Mouse (Mus musculus): ENCODE results near the gene Usp47. TPM values are rescaled to one million over a fixed set of nuclear protein-coding genes. Genes with fewer than 3 reads are reported as not detected.

Usp47 gene
- 10 to 100 TPM; 82.4 to 97.0 (median 88.2) TPM for total RNA-seq (2022)

- peak; percentile 66 for DNase-seq (ENCODE audit: low spot score)
These were observed at the start of gene Usp47 for GRCm38 (mm10) chr7:112023150-112023600. Gene Usp47 (plus strand): TSS chr7:112023504.

- no peak for DNase-seq (ENCODE audit: low spot score)
These were observed 46.9 kb upstream of the Usp47 start for GRCm38 (mm10) chr7:111976401-111976800.

GRCm38 (mm10) chr7:111977871-111978270, 45.4 kb upstream of the Usp47 start:
- DNase-seq (ENCODE audit: low spot score): no peak

GRCm38 (mm10) chr7:111982296-111982695, 41.0 kb upstream of the Usp47 start:
- no peak for DNase-seq (ENCODE audit: low spot score)

GRCm38 (mm10) chr7:111984530-111984929, 38.8 kb upstream of the Usp47 start:
- no peak for DNase-seq (ENCODE audit: low spot score)

- DNase-seq (ENCODE audit: low spot score): no peak
These were observed 38.0 kb upstream of the Usp47 start for GRCm38 (mm10) chr7:111985266-111985665.

GRCm38 (mm10) chr7:111986906-111987305, 36.4 kb upstream of the Usp47 start:
- DNase-seq (ENCODE audit: low spot score): no peak

GRCm38 (mm10) chr7:111997441-111997840, 25.9 kb upstream of the Usp47 start:
- no peak for DNase-seq (ENCODE audit: low spot score)

GRCm38 (mm10) chr7:111998446-111999004, 24.8 kb upstream of the Usp47 start:
- no peak for DNase-seq (ENCODE audit: low spot score)

GRCm38 (mm10) chr7:111999376-111999775, 23.9 kb upstream of the Usp47 start:
- no peak for DNase-seq (ENCODE audit: low spot score)

- DNase-seq (ENCODE audit: low spot score): no peak
These were observed 23.1 kb upstream of the Usp47 start for GRCm38 (mm10) chr7:112000166-112000565.

- DNase-seq (ENCODE audit: low spot score): no peak
These were observed 12.8 kb upstream of the Usp47 start for GRCm38 (mm10) chr7:112010511-112010910.

GRCm38 (mm10) chr7:112010976-112011375, 12.3 kb upstream of the Usp47 start:
- no peak for DNase-seq (ENCODE audit: low spot score)

GRCm38 (mm10) chr7:112012102-112012501, 11.2 kb upstream of the Usp47 start:
- DNase-seq (ENCODE audit: low spot score): peak; percentile 40

- DNase-seq (ENCODE audit: low spot score): no peak
These were observed 10.6 kb upstream of the Usp47 start for GRCm38 (mm10) chr7:112012621-112013177.

- DNase-seq (ENCODE audit: low spot score): no peak
These were observed 9.2 kb upstream of the Usp47 start for GRCm38 (mm10) chr7:112014148-112014547.

GRCm38 (mm10) chr7:112022506-112023149, 676 bp upstream of the Usp47 start:
- DNase-seq (ENCODE audit: low spot score): no peak

- DNase-seq (ENCODE audit: low spot score): peak; percentile 61
These were observed 519 bp downstream of the Usp47 start for GRCm38 (mm10) chr7:112023601-112024445.

GRCm38 (mm10) chr7:112024446-112024730, 1.1 kb downstream of the Usp47 start:
- no peak for DNase-seq (ENCODE audit: low spot score)

- DNase-seq (ENCODE audit: low spot score): no peak
These were observed 1.6 kb downstream of the Usp47 start for GRCm38 (mm10) chr7:112024856-112025255.

GRCm38 (mm10) chr7:112030594-112030993, 7.3 kb downstream of the Usp47 start:
- no peak for DNase-seq (ENCODE audit: low spot score)

- DNase-seq (ENCODE audit: low spot score): peak; percentile 34
These were observed 12.5 kb downstream of the Usp47 start for GRCm38 (mm10) chr7:112035804-112036203.

Measured in heart, adult 8-10 months (tissue).